Mouse (Mus musculus) bone marrow macrophage, adult 2 months (primary cell): ENCODE measurements at regions not wholly inside any gene's neighbourhood (a gene's known extent, or its start where the extent isn't known, plus 50 kb on each side); places are given as distances from the start of the nearest gene placed in this dataset.
"Not testable (repeated sequence)": the region's sequence is repeated elsewhere in the genome, so short reads cannot be mapped to it uniquely, and the experiment has no call there.

Experiments
- H3K27ac ChIP-seq: 2 replicates; pipeline ENCODE4 v1.5.1; 2012; ENCODE audit warnings: low read depth, low read length; ENCODE audit not compliant: insufficient read depth
- H3K4me1 ChIP-seq: 2 replicates; pipeline ENCODE4 v1.6.1; 2012; ENCODE audit warnings: low read length; ENCODE audit not compliant: control insufficient read depth, insufficient read depth
- H3K4me3 ChIP-seq: 2 replicates; pipeline ENCODE4 v1.5.1; 2012; ENCODE audit warnings: mild to moderate bottlenecking, low read length, moderate library complexity; ENCODE audit not compliant: insufficient read depth
- CTCF ChIP-seq: IDR thresholded peaks from 2 replicates; pipeline ENCODE4 v1.5.1; 2012; ENCODE audit warnings: low read depth, mild to moderate bottlenecking, low read length, moderate library complexity
- POLR2A ChIP-seq: IDR thresholded peaks from 2 replicates; pipeline ENCODE4 v1.6.1; 2012; ENCODE audit warnings: mild to moderate bottlenecking, low read depth, low read length, borderline replicate concordance

DNA sequence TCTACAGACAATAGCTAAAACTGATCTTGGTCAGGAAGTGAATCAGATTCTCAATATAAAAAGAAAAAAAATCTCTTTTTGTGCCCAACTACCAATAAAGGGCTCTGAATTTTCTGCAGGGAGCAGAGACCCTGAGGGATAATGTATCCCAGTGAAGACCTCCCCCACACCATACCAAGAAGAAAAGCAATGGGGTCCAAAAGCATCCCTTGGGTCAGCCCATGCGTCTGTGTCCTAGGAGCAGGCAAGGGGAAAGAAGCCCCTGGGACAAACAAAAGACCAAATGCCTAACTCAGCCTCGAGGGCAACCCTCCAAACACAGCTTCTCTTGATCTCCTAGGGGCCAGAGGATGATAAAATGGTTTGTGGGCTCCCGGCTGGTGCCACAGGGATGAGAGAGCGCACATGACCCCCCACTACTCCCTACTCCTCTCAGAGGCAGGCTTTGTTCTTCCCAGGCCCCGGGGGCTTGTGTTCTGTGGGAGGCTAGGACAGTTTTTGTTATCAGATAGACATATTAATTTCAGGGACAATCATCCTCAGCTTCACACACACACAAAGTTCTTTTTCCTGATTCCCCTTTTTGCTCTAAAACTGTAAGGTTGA is 172.0 kb upstream of the Slc25a13 start:
- TF ChIP-seq CTCF (no peak), POLR2A (no peak)
- no peaks in the 10 kb centered on the region for H3K4me1 ChIP-seq
- no peak overlapping the region for H3K27ac ChIP-seq
- no peak overlapping the region for H3K4me3 ChIP-seq

DNA sequence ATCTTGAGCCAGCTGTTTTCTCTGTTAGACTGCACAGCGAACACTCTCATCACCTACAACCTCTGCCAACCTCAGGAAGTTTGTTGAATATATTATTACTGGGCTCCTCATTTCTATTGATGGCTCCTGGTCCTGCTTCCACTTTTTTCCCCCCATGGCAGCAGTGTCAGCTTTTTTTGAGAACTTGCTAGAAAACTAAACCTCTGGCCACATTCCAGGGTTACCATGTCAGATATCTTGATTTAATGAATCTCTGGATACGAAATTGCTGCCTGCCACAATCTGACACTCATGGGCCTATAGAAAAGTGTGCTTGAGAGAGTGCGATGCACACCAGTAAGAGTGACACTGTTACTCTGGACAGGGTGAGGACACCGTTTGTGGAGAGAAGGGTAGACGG is 170.6 kb upstream of the Slc25a13 start:
- H3K27ac ChIP-seq: no peak overlapping the region
- TF ChIP-seq CTCF: no peak
- TF ChIP-seq POLR2A: no peak

DNA sequence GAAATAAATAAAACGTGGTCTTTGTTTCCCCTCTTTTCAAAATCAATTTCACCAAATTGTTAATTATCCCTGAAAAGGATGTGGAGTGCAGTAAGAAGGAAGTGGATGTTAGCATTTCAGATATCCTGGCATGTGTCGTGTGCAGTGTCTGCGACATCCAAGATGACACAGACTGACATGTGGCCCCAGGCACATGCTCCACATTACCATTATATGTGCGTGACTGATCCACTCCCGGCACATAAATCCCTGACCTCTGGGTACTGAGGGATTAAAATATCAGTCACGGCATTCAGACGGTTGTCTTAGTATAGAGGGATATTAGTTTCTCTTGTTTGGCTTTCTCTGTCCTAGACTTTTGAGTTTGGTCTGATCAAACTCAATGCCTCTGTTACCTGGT is 168.0 kb upstream of the Slc25a13 start:
- no peak overlapping the region for H3K4me3 ChIP-seq
- H3K4me1 ChIP-seq: no peaks in the 10 kb centered on the region
- no peak overlapping the region for H3K27ac ChIP-seq
- TF ChIP-seq CTCF (no peak), POLR2A (no peak)

More for the DNA sequence above, 170.6 kb upstream of the Slc25a13 start:
- no peaks in the 10 kb centered on the region for H3K4me1 ChIP-seq
- H3K4me3 ChIP-seq: no peak overlapping the region

DNA sequence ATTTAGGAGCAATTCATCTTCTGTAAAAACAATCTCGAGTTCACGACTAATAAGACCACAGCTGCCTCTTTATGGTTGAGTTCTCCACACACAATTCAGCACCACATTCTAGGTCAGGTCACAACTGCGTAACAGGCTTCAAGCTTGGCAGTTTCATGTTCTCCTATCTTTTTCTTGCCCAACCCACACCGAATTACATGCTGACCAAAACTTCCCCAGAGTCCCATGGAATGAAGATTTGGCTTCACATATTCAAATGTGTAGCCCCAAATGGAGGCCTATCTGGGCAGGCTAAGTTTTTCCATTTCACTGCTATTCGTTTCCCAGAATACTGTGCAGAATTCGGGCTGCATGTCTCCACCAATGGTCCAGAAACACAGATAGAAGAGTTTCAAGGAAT is 167.5 kb upstream of the Slc25a13 start:
- Histone ChIP-seq H3K4me1 (no peaks in the 10 kb centered on the region), H3K4me3 (no peak overlapping the region), H3K27ac (no peak overlapping the region)
- no peak for TF ChIP-seq POLR2A
- no peak for TF ChIP-seq CTCF

DNA sequence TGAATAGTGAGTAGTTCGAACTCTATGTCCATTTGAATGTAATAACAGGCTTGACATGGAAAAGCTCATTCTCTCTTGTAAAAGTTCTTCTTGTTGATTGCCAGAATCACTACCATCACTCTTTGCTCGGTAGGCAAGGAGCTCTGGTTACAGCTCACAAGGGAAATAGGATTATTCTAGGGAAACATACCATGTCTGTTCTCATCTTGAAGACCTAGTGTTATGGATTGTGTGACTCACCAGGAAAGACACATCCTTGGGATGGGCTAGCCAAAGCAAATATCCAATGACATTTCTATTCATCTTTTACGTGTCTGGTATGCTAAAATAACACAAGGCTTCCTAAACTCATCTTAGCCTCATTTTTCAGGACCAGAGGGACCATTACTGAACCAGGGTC is 155.4 kb upstream of the Slc25a13 start:
- TF ChIP-seq CTCF (no peak), POLR2A (no peak)

DNA sequence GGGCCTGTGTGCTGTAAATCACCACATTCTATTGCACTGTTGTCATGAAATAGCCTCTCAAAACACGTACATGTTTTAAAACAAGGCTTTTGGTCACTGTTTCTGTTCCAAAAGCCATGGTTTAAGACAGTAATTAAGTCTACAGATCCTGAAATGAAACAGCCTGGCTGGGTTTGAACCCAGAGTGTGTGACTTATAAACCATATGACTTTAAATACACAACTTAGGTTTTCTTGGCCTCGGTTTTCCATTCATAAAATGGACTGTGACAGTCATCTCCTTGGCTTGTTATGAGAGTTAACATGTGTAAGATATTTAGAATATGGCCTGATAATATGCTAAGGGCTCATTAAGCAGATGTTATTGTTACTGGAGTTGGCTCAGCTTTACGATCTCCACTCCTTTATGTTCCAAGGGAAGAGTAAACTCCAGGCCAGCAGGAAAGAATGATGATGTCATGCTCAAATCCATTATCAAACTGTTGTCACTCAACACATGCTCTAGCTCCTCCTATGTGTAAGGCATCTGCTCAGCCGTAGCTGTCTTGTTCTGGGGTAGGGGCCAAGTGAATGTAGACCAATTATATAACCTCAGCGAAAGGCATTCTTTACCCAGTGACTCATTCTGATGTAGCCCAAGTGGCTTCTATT is 154.6 kb upstream of the Slc25a13 start:
- Histone ChIP-seq H3K4me1 (no peaks in the 10 kb centered on the region), H3K4me3 (no peak overlapping the region), H3K27ac (no peak overlapping the region)
- TF ChIP-seq POLR2A (no peak), CTCF (no peak)

More for the DNA sequence above, 155.4 kb upstream of the Slc25a13 start:
- no peak overlapping the region for H3K27ac ChIP-seq
- H3K4me3 ChIP-seq: no peak overlapping the region
- H3K4me1 ChIP-seq: no peaks in the 10 kb centered on the region

DNA sequence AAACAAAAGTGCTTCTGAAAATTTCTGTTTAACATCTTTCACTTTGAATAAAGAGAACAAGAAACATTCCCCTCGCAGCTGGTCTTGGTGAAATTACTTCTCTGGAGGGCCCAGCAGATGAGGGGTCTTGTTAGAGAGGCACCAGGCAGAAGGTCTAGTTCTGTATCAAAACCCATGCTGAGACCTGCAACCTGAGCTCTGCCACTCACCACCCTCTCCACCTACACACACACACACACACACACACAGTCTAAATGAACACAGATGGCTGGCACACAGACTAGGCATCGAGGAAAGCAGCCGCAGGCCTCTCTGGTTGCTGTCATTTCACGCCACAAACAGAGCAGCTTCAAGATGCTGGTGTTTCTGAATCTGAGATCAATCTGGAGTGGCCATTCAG is 147.1 kb upstream of the Slc25a13 start:
- Histone ChIP-seq H3K4me3 (no peak overlapping the region), H3K4me1 (no peaks in the 10 kb centered on the region; the same call in 1 of the 2 replicates), H3K27ac (no peak overlapping the region)
- no peak for TF ChIP-seq CTCF
- no peak for TF ChIP-seq POLR2A

DNA sequence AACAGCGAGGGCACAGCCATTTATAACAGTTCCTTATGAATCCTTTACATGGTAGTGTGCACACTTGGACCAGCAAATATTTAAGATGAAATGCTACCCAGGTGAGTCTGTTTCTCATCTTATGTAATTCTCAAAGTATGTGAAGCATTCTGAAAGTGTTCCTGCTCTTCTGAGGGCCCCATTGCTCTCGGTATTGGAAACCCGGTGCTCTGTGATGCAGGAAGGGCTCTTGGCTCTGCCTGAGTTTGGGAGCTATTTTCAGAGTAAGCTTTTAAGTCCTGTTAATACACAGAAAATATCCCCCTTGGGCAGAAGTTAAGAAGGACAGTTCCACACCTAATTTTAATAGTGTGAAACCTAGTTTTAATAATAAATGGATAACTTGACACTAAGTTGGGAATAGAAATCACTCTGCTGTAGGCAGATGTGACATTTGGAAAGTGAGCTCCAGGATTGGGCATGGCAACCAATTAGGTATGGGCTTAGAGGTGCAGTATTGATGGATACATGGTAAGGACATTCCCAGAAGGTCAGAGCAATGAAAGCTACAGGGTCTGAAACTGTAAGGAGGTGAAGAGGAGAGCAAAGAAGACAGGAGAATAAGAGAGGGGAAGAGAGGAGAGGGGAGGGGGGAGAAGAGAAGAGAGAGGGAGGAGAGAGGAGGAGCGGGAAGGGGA is 145.8 kb upstream of the Slc25a13 start:
- no peaks in the 10 kb centered on the region; the same call in 1 of the 2 replicates for H3K4me1 ChIP-seq
- no peak overlapping the region for H3K4me3 ChIP-seq
- H3K27ac ChIP-seq: no peak overlapping the region
- TF ChIP-seq POLR2A (no peak), CTCF (no peak)

DNA sequence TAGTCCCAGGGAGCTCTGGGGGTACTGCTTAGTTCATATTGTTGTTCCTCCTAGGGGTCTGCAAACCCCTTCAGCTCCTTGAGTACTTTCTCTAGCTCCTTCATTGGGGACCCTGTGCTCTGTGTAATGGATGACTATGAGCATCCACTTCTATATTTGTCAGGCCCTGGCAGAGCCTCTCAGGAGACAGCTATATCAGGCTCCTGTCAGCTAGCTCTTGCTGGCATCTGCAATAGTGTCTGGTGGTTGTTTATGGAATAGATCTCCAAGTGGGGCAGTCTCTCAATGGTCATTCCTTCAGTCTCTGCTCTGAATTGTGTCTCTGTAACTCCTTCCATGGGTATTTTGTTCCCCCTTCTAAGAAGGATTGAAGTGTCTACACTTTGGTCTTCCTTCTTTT is 144.2 kb upstream of the Slc25a13 start:
- H3K4me1 ChIP-seq: not testable (repeated sequence)

DNA sequence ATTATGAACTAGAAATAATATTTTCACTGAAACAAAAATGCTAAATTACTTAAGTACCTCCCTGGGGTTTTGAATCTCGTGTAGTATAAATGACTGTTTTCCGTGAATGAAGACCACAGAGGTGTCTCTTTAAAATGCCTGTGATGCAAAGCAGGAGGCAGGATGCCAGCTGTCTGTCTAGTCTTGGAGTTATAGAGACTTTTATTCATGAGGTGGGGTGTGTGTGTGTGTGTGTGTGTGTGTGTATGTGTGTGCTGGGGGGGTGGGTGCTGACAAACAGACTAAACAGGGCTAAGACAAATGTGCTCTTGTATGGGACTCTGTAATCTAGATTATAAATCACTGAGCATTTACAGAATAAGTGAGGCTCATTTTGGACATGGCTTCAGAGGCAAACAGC is 140.5 kb upstream of the Slc25a13 start:
- Histone ChIP-seq H3K4me3 (no peak overlapping the region), H3K4me1 (no peaks in the 10 kb centered on the region; the same call in 1 of the 2 replicates), H3K27ac (no peak overlapping the region)
- TF ChIP-seq POLR2A (no peak), CTCF (no peak)

More for the DNA sequence above, 144.2 kb upstream of the Slc25a13 start:
- H3K4me3 ChIP-seq, H3K27ac ChIP-seq: not testable (repeated sequence)

DNA sequence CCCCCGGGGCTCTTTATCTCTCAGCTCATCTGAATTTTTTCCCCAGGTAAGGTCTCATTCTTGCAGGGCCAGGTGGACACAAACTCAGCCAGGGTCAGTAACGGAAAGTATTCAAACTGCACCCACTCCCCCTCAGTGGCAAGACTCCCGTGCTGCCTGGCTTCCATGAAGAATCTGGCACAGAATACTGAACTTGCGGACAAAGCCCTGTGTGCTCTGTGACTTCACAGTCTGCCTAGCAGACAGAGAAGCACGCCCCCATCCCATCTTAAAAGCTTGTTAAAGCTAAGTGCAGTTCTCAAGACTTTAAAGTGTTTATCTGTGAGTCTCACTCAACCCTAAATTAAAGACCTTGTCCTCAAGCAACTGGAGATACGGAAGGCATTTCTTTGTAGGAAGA is 140.0 kb upstream of the Slc25a13 start:
- H3K4me1 ChIP-seq: no peaks in the 10 kb centered on the region
- TF ChIP-seq CTCF (no peak), POLR2A (no peak)
- H3K27ac ChIP-seq: no peak overlapping the region
- no peak overlapping the region for H3K4me3 ChIP-seq
